Mouse (Mus musculus) CD4-positive helper T cell, adult 2 months (primary cell): Measurements from ENCODE around the gene Akap7.
A peak's percentile ranks its signal among the peaks of the same experiment; 100 is the strongest.
"Not testable (repeated sequence)": the region's sequence is repeated elsewhere in the genome, so short reads cannot be mapped to it uniquely, and the experiment has no call there.

ENCODE experiments used
- DNase-seq: peaks from one replicate; pipeline ENCODE4 v3.0.0-alpha.2; 2012; ENCODE audit warnings: low read depth, missing footprints, low spot score

Akap7 gene

DNA sequence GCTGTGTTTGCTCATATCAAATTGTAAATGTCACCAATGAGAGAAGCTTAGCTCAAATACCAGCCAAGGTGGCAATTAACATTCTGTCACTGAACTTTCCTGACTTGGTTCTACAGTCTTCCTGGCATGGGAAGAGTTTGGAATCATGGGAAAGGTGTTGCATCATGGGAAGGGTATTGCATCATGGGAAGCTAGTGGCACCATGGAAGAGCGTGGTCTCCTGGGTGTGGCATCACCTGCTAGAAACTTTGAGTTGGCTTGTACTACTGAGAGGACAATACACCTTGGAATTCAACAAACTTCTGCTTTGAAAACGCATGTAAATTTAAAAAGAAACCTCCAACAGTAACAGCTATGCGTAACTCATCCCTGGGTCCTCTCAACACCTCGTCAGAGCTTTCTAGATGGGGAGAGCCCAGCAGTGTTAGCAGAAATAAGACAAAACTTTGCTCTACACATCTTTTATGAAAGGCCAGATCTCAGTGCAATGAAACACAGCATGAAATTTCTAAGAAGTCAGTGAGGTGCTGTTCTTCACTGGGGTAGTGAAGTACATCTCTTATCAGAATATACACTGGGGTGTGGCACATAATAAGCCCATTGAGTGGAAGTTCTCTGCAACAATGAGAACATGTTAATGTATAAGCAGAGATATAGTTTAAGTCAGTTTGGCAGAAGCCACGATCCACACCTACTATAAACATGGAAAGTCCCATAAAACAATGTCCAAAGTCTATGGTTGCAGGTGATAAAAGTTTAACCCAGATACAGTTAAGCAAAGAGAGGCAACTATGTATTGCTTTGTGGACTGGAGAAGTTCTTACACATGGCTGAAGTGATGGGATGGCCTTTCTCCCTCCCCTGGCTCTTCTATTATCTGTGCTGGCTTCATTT is 115.2 kb downstream of the Akap7 start:
- DNase-seq, result no peak

DNA sequence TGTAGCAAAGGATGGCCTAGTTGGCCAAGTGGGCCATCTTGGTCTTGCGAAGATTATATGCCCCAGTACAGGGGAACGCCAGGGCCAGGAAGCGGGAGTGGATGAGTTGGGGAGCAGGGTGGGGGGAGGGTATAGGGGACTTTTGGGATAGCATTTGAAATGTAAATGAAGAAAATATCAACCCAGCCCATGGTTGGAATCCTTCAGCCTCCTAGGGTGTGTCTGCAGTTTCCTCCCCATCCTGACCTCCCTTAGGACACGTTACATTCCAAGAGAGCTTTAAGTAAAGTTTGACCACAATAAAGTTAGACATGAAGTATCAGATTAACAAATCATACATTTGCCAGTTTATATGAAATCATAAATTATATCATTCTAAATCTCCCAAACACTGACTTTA is 116.5 kb downstream of the Akap7 start:
- no peak for DNase-seq

- not testable (repeated sequence) for DNase-seq
Observed at GRCm38 (mm10) chr10:25186240-25186639, 121.4 kb downstream of the Akap7 start.

DNA sequence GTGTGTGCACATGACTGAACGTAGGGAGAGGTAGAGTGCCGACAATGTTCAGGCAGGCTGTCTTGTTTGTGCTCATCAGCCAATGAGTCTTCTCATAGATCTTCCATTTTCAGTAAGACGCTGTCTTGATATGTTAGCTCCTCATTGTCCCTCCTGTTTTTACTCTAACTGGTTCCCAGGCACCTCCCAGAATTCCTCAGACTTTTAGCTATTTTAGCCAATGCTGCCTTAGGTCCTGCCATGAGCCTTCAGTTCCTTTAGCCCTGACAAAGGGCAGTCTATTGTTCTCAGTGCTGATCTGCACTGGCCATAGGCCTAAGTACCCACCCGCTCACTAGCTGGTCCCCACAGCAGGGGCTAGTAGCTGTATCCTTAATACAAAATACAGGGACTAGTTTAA is 122.0 kb downstream of the Akap7 start:
- no peak for DNase-seq

GRCm38 (mm10) chr10:25184819-25185603 is 122.7 kb downstream of the Akap7 start:
- peak; percentile 11 for DNase-seq

DNA sequence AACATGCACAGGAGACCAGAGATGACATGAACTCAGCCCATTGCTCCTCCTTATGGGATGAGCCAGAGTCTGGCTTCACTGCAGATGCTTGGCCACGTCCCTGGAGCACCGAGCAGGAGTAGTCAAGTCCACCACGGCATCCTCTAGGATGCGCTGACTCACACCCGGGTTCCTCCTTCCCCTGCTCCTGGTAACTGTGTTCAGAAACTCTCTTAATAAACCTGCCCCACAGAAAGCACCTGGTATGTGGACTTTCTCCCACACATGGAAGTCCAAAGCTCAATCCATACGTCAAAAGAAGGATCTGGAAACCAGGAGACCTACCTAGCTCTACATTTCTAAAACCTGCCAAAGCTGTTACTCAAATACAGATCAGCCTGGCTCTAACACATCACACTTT is 124.4 kb downstream of the Akap7 start:
- DNase-seq, result no peak

DNA sequence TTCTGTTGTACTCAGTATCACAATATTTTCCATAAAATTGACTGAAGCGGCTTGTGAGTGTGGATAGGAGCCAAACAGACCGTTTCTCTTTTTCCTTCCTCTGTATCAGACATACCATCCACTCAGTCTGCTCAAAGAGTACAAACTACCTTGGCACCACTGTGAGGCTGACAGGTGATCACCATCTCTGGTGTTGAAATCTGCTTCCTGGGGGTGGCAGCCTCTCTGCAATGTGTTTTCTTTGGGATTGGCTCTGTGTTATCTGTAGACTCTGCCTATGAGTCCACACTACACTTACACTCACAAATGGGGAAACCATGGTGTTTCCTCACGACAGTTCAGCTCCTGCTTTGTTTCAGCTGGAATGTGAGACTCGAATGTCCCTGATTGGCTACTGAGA is 128.6 kb downstream of the Akap7 start:
- no peak for DNase-seq

- no peak for DNase-seq
Observed at GRCm38 (mm10) chr10:25177270-25177669, 130.4 kb downstream of the Akap7 start.

- no peak for DNase-seq
Observed at GRCm38 (mm10) chr10:25174872-25175271, 132.8 kb downstream of the Akap7 start.

DNA sequence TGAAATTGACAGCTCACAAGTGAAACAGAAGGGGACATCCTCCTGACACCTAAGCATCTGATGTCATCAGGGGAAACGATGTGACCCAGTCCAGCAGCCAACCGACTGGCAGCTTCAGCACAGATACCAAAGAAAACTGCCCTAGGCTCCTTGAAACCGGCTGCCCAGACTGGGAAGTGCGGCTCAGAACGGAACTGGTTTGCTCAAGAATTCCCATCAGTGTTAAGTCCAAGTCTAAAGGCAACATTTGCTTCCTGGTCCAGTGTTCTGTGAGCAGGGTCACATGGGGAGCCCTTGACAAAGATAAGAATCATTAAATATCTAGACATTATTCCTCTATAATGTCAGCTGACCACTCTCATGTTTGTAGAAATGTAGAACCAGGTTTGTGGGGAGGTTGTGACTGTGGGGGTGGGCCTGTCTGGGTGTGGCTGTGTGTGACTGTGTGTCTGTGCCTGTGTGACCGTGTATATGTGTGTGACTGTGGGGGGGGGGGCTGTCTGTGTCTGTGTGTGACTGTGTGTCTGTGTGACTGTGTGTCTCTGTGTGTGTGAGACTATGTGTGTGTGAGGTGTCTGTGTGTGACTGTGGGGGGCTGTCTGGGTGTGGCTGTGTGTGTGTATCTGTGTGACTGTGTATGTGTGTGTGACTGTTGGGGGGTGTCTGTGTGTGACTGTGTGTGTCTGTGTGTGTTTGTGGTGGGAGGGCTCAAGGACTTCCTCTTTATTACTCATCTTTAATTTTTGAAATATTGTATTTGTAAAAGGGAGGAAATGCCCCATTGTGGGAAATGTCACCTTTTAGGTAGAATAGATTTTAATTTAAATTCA is 140.1 kb downstream of the Akap7 start:
- no peak for DNase-seq

GRCm38 (mm10) chr10:25163510-25163909 is 144.2 kb downstream of the Akap7 start:
- DNase-seq, result not testable (repeated sequence)

- no peak for DNase-seq
Observed at GRCm38 (mm10) chr10:25161701-25162100, 146.0 kb downstream of the Akap7 start.

GRCm38 (mm10) chr10:25158651-25159050 is 149.0 kb downstream of the Akap7 start:
- no peak for DNase-seq

DNA sequence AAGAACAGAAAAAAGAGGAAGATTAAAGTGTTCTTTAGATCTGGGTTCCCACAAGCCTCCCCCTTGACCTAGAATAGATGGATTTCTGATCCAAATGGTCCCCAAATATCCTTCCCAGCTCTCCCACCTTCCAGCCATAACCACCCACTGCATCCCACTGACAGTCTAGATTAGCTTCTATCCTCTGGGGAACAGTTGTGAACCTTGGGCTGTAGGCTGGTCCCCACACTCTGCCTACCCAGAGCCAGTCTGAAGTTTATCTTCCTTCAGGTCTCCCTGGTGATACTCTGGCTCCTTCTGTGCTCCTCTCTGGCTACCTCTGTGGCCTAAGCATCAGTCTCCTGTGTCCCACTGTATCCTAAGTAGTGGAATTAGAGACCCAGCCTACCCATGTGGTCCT is 150.3 kb downstream of the Akap7 start:
- DNase-seq, result no peak

DNA sequence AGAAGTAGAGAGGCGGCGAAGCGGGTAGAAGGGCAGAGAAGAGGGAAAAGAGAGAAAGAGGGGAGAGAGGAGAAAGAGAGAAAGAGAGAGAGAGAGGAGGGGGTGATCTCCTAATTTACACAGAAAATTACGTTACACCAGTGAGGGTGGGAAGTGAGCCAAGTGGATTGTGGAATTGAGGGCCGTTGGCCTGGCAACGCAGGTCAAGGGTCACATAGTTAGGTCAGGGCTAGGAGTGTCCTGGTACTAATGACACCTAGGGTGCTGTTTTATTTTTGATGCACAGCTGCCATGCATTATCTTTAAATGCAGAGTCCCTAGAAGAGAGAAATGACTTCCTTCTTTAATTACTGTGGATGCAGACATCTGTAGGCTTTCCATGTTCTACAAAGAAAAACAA is 153.4 kb downstream of the Akap7 start:
- DNase-seq, result no peak

DNA sequence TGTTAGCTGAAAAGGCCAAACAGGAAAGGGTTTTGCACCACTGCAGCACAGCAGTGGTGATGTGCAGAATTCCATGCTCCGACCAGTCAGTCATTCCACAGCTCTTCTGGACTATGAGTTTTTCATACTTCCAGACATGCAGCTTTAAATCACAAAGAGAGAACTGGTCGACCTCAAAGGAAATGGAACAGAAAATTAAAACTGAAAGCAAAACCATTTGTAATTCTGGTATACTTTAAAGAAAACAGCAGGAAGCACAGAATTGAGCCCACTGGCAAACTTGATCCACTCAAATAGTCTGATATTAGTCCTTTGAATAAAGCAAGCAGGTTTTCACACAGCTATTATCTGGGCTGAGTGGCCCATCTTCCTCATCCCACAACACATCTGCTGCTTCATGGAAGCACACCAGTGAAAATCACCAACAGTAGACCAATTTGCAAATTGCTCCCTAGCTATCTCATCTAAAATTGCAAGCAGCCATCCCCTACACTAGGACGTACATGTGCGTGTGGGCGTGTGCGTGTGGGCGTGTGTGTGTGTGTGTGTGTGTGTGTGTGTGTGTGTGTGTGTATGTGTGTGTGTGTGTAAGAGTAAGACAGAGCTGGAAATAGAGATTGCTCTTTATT is 156.4 kb downstream of the Akap7 start:
- peak; percentile 45 for DNase-seq

GRCm38 (mm10) chr10:25145851-25146250 is 161.8 kb downstream of the Akap7 start:
- DNase-seq, result no peak

- DNase-seq, result no peak
Observed at GRCm38 (mm10) chr10:25144787-25145761, 162.6 kb downstream of the Akap7 start.

DNA sequence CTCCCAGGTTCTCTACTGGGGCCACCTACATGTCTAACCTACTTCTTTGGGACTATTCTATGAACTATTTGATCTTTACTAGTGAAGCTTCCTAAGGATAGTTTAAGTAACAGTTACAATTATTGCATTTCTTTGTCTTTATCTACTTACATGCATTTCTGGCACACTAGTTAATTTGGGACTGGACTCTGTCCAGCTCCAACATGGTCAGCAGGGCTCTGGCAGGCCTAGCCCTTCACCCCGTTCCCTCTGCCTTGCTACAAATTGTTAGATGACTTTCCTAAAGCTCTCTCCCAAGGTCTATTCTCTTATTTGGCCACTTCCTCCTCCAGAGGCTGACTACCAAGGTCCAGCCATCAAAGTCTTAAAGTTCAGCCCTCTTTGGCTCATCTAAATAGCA is 165.9 kb downstream of the Akap7 start:
- no peak for DNase-seq

DNA sequence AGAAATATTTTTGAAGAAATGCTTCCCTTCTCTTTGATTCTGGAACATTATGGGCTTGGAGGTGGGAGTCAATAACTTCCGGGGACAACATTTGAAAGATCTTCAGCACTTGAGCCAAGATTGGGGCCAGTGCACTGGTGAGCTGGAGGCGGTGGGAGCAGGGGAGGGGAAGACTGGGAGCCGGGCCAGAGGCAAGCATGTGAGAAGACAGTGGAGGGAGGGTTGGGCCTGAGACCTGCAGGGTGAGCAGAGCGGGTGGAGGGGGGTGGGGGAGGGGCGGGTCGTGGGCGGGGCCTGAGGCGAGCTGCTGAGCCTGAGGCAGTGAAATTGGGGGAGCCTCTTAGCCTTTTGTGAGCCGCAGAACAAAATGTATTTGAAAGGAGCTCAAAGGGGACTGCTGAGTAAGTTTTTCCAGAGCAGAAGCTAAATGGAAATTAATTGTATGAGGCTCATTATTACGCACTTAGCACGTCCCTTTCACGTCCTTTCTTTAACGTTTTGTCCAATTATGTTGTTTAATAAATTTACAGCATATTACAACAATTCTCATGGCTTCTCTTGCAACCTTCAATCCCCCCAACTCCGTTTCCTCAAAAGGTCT is 167.4 kb downstream of the Akap7 start:
- DNase-seq, result peak; percentile 25
